Mouse (Mus musculus) Patski (cell line): ENCODE data around the gene Fam186a. TPM values are rescaled to one million over a fixed set of nuclear protein-coding genes. Genes with fewer than 3 reads are reported as not detected.
A peak's percentile ranks its signal among the peaks of the same experiment; 100 is the strongest.

Source experiments
- ATAC-seq: fragments of 100-300 bp; one replicate; pipeline ENCODE4 v1.8.0; 2021
- CTCF ChIA-PET: fragments of 350-600 bp; sonication (Branson Sonifier 250); formaldehyde crosslinking; loops from one replicate; lab custom pipeline; 2022; ENCODE audit warnings: inconsistent platforms; lab: Charles Lee
- POLR2A ChIA-PET: fragments of 350-600 bp; sonication (Branson Sonifier 250); formaldehyde crosslinking; loops from one replicate; lab custom pipeline; 2022; ENCODE audit warnings: antibody characterized with exemption, inconsistent platforms; lab: Charles Lee
- DNase-seq: peaks from one replicate; pipeline ENCODE4 v3.0.0-alpha.2; 2011; ENCODE audit warnings: low read depth, low spot score
- H3K27me3 ChIP-seq: fragments of 371-371 bp; one replicate; pipeline ENCODE4 v1.5.1; 2021
- CTCF ChIP-seq: fragments of 100-300 bp; IDR thresholded peaks from one replicate; pipeline ENCODE4 v1.5.1; 2021
- in situ Hi-C: fragments of 300-500 bp; cut with MboI; formaldehyde crosslinking; loops from 3 replicates; pipeline ENCODE4 v1.11.1; 2018; ENCODE audit warnings: low pct_unique_long_range_greater_than_20kb, mixed read lengths
- polyA plus RNA-seq: library from polyadenylated mRNA; unstranded; gene quantifications from one replicate; pipeline ENCODE4 v1.2.3, GENCODE M21; 2021

Gene Fam186a
- polyA plus RNA-seq, 1 experiment from 2014 or later, result not detected

DNA sequence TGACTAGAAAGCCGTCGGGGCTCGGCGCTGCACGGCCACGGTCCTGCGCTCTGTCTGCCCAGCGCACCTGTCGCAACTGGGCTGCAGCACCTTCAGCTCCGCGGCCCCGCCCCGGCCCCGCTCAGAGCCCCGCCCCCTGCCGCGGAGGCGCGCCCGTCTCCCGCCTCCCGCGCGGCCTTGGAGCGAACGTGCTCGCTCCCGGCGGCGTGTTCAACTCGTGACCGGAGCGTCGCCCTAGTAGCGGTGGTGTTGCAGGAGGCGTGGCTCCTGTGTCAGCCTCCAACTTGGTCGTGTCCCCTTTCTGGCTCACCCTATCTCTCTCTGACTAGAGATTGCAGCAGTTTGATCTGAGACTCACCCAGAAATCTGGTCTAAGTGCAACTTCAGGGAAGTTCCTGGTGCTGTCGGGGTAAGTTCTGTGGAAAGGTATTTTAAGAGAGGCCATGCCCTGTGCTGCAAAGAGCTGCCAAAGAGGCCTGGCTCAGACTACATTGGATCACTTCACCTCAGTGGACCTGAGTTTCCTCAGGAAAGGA lies 91.5 kb downstream of the Fam186a start, which contains the start of gene Lima1:
TSS of gene Lima1 (minus strand) at position 123 of the 536 bp plus-strand sequence.
- CTCF ChIA-PET, result interaction anchor here (1.1 to 1.3 kb wide), 3 partner anchors 12 to 23 kb away, joined by 3 to 4 read pairs (median 3); no protein-coding TSS in a partner anchor
- in situ Hi-C loops, result no loop called here
- no peak for TF ChIP-seq CTCF
- DNase-seq (peak; percentile 51), ATAC-seq (peak; percentile 87)
- no peaks in the 10 kb centered on the region for H3K27me3 ChIP-seq
- POLR2A ChIA-PET, result interaction anchor here (1.3 to 1.8 kb wide), 2 partner anchors 27 to 29 kb away, joined by 3 to 5 read pairs; no protein-coding TSS in a partner anchor

GRCm38 (mm10) chr15:99874612-99875333 lies 92.1 kb downstream of the Fam186a start:
- CTCF ChIA-PET, result interaction anchor here (1.1 to 1.3 kb wide), 3 partner anchors 11 to 22 kb away, joined by 3 to 4 read pairs (median 3); no protein-coding TSS in a partner anchor
- H3K27me3 ChIP-seq, result no peaks in the 10 kb centered on the region
- POLR2A ChIA-PET, result interaction anchor here (1.3 to 1.8 kb wide), 2 partner anchors 26 to 28 kb away, joined by 3 to 5 read pairs; no protein-coding TSS in a partner anchor
- no peak for TF ChIP-seq CTCF
- ATAC-seq (no peak), DNase-seq (no peak)
- in situ Hi-C loops, result no loop called here

- POLR2A ChIA-PET, result no interaction called here
- CTCF ChIA-PET, result no interaction called here
- DNase-seq (no peak), ATAC-seq (no peak)
- in situ Hi-C loops, result no loop called here
- TF ChIP-seq CTCF, result no peak
- H3K27me3 ChIP-seq, result no peaks in the 10 kb centered on the region
These were observed 94.3 kb downstream of the Fam186a start for GRCm38 (mm10) chr15:99872543-99872942.

Other genes with a start within 250 kb of the Fam186a start
- gene Gpd1, start 249.5 kb downstream of the Fam186a start, polyA plus RNA-seq, result 2.9 TPM
- 170 TPM for gene Cox14, start 241.4 kb downstream of the Fam186a start, polyA plus RNA-seq
- gene Cers5, start 194.2 kb downstream of the Fam186a start, polyA plus RNA-seq, result 83.3 TPM
- gene Lima1, start 91.6 kb downstream of the Fam186a start, polyA plus RNA-seq, result 140 TPM
- gene Larp4, start 3.0 kb upstream of the Fam186a start, polyA plus RNA-seq, result 42.0 TPM
- 13.8 TPM for gene Dip2b, start 71.6 kb upstream of the Fam186a start, polyA plus RNA-seq